Mouse (Mus musculus) kidney, adult 2 months (tissue): ENCODE measurements around the gene Rpl13a. TPM values are rescaled to one million over a fixed set of nuclear protein-coding genes. Genes with fewer than 3 reads are reported as not detected.

Source experiments
- DNase-seq: peaks from one replicate; pipeline ENCODE4 v3.0.0; 2021
- H3K27ac ChIP-seq: fragments of 200-500 bp; 2 replicates; pipeline ENCODE4 v1.5.1; 2012; ENCODE audit warnings: low read depth, low read length, control low read depth, inconsistent platforms; ENCODE audit not compliant: insufficient read depth
- H3K27me3 ChIP-seq: fragments of 200-500 bp; replicated peaks from 2 replicates; pipeline ENCODE4 v1.6.1; 2012; ENCODE audit warnings: mild to moderate bottlenecking, moderate library complexity, low read length, inconsistent platforms; ENCODE audit not compliant: control insufficient read depth, insufficient read depth
- H3K36me3 ChIP-seq: fragments of 200-500 bp; 2 replicates; pipeline ENCODE4 v1.6.1; 2012; ENCODE audit warnings: mild to moderate bottlenecking, moderate library complexity, low read length, inconsistent platforms; ENCODE audit not compliant: control insufficient read depth, insufficient read depth
- H3K4me1 ChIP-seq: fragments of 200-500 bp; 2 replicates; pipeline ENCODE4 v1.6.1; 2011; ENCODE audit warnings: low read length; ENCODE audit not compliant: control insufficient read depth, insufficient read depth
- H3K4me3 ChIP-seq: fragments of 200-500 bp; 2 replicates; pipeline ENCODE4 v1.5.1; 2011; ENCODE audit warnings: mild to moderate bottlenecking, low read depth, low read length, control low read depth; ENCODE audit not compliant: insufficient read depth
- CTCF ChIP-seq: fragments of 200-500 bp; conservative IDR thresholded peaks from 2 replicates; pipeline ENCODE4 v1.5.1; 2011; ENCODE audit warnings: low read depth, mild to moderate bottlenecking, control low read depth, low read length, moderate library complexity, mixed read lengths; ENCODE audit not compliant: insufficient read depth, insufficient read length
- POLR2A ChIP-seq: fragments of 200-500 bp; IDR thresholded peaks from one replicate; pipeline ENCODE4 v1.6.1; 2011; ENCODE audit warnings: low read depth, low read length, control low read depth
- WGBS: fragments of 180-500 bp; shearing (Covaris S2); methylation state at CpG from one replicate; pipeline ENCODE4 v1.1.7; 2018; 5-methylcytosine and 5-hydroxymethylcytosine counted together
- polyA plus RNA-seq: library from polyadenylated mRNA; depleted of rRNA; stranded (reverse); fragments of >200 nt; gene quantifications from 2 replicates; pipeline ENCODE4 v1.2.3, GENCODE M21; 2012

Rpl13a gene
- polyA plus RNA-seq, 1 experiment, result 1,360 TPM

- no peaks in the 10 kb centered on the region for H3K4me1 ChIP-seq
- no peak for TF ChIP-seq CTCF
- no peak for TF ChIP-seq POLR2A
- H3K4me3 ChIP-seq, result no peak overlapping the region
- no peak for DNase-seq
- peaks cover 2% of the 10 kb centered on the region for H3K27me3 ChIP-seq
- H3K36me3 ChIP-seq, result no peaks in the 10 kb centered on the region
- H3K27ac ChIP-seq, result no peak overlapping the region
- 6% methylated on average over 24 of the region's 24 CpGs for WGBS
These were observed 40.1 kb upstream of the Rpl13a start for GRCm38 (mm10) chr7:45168656-45169055.

GRCm38 (mm10) chr7:45167761-45168445 lies 39.3 kb upstream of the Rpl13a start:
- Histone ChIP-seq H3K27ac (no peak overlapping the region), H3K4me3 (no peak overlapping the region), H3K36me3 (no peaks in the 10 kb centered on the region), H3K27me3 (peaks cover 2% of the 10 kb centered on the region), H3K4me1 (no peaks in the 10 kb centered on the region)
- no peak for DNase-seq
- no peak for TF ChIP-seq CTCF
- TF ChIP-seq POLR2A, result no peak
- 5% methylated on average over 19 of the region's 19 CpGs for WGBS

GRCm38 (mm10) chr7:45166950-45167401 lies 38.4 kb upstream of the Rpl13a start:
- Histone ChIP-seq H3K4me3 (no peak overlapping the region), H3K4me1 (no peaks in the 10 kb centered on the region), H3K36me3 (no peaks in the 10 kb centered on the region), H3K27ac (no peak overlapping the region), H3K27me3 (peaks cover 2% of the 10 kb centered on the region)
- DNase-seq, result no peak
- 31% methylated on average over 10 of the region's 10 CpGs for WGBS
- TF ChIP-seq CTCF (no peak), POLR2A (no peak)

- Histone ChIP-seq H3K4me1 (no peaks in the 10 kb centered on the region; the same call in 1 of the 2 replicates), H3K36me3 (no peaks in the 10 kb centered on the region), H3K4me3 (no peak overlapping the region), H3K27ac (no peak overlapping the region), H3K27me3 (peaks cover 2% of the 10 kb centered on the region)
- no peak for DNase-seq
- 68% methylated on average over 11 of the region's 11 CpGs for WGBS
- TF ChIP-seq CTCF (no peak), POLR2A (no peak)
These were observed 37.1 kb upstream of the Rpl13a start for GRCm38 (mm10) chr7:45165701-45166100.

- WGBS, result 74% methylated on average over 5 of the region's 5 CpGs
These were observed 36.3 kb upstream of the Rpl13a start for GRCm38 (mm10) chr7:45164833-45165232.

GRCm38 (mm10) chr7:45163735-45164490 lies 35.4 kb upstream of the Rpl13a start, which contains the start of gene Slc17a7:
Gene Slc17a7 (plus strand): TSS chr7:45163949.
- Histone ChIP-seq H3K27me3 (peaks cover 2% of the 10 kb centered on the region), H3K4me3 (0 out of 2 replicates have a peak within 1 kb of the TSS, but pooled peaks have one; percentile 4), H3K27ac (no peak within 1 kb of the TSS), H3K4me1 (no peaks in the 10 kb centered on the region; the same call in 1 of the 2 replicates), H3K36me3 (no peaks in the 10 kb centered on the region)
- 5% methylated on average over 40 of the region's 41 CpGs for WGBS
- TF ChIP-seq CTCF (no peak), POLR2A (no peak)
- peak; percentile 44 for DNase-seq

More at GRCm38 (mm10) chr7:45164833-45165232, 36.3 kb upstream of the Rpl13a start:
- no peak for TF ChIP-seq CTCF
- no peak for TF ChIP-seq POLR2A
- H3K27ac ChIP-seq, result no peak overlapping the region
- H3K4me3 ChIP-seq, result no peak overlapping the region
- H3K4me1 ChIP-seq, result no peaks in the 10 kb centered on the region; the same call in 1 of the 2 replicates
- H3K27me3 ChIP-seq, result peaks cover 2% of the 10 kb centered on the region
- H3K36me3 ChIP-seq, result no peaks in the 10 kb centered on the region
- DNase-seq, result no peak

- H3K36me3 ChIP-seq, result no peaks in the 10 kb centered on the region
- peaks cover 2% of the 10 kb centered on the region for H3K27me3 ChIP-seq
- TF ChIP-seq CTCF (no peak), POLR2A (no peak)
- 75% methylated on average over 9 of the region's 9 CpGs for WGBS
- H3K27ac ChIP-seq, result no peak overlapping the region
- no peak for DNase-seq
- H3K4me1 ChIP-seq, result no peaks in the 10 kb centered on the region; the same call in 1 of the 2 replicates
- no peak overlapping the region for H3K4me3 ChIP-seq
These were observed 34.5 kb upstream of the Rpl13a start for GRCm38 (mm10) chr7:45162996-45163615.
